Mouse (Mus musculus) layer of hippocampus, adult 8-10 months (tissue): ENCODE measurements at regions not wholly inside any gene's neighbourhood (a gene's known extent, or its start where the extent isn't known, plus 50 kb on each side); places are given as distances from the start of the nearest gene placed in this dataset.
"Not testable (repeated sequence)": the region's sequence is repeated elsewhere in the genome, so short reads cannot be mapped to it uniquely, and the experiment has no call there.

ENCODE experiments used
- DNase-seq, 2 experiments: peaks; one replicate each; pipeline ENCODE4 v3.0.0; 2022; ENCODE audit warnings: low spot score in 2 of 2

DNA sequence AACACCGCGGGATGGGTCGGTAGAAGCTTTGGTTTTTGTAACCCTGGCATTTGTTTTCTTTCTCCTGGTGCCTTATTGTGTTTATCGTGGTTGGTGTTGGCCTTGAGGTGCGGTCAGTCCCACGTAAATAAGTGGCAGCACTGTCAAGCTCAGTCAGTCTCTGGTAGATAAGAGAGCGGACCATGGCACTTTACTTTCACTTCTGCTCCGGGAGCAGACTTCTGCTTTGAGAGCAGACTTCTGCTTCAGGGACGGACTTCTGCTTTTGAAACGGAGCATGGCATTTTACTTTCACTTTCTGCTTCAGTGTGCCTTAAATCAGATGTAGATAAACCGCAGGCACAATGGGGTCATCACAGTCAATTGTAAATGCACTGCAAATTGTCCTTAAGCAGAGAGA lies 54.3 kb upstream of the Ccdc66 start:
- not testable (repeated sequence) for DNase-seq

DNA sequence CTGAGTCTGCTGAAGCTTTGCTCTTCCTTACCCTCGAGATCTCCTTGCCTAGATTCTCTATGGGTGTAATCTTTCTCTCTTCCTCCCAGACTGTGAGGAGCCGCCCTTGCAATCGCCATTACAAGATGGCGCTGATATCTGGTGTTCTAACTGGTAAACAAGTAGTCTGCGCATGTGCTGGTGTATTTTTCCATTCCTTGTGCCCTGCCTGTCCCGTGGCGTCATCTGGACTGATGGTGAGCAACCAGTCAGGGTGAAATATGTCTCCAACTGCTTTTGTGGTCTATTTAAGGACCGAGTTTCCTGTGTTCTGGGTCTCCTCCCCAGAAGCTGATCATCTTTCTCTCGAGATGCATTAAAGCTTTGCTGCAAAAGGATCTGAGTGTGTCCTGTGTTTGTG lies 53.7 kb upstream of the Ccdc66 start:
- DNase-seq, result not testable (repeated sequence)

DNA sequence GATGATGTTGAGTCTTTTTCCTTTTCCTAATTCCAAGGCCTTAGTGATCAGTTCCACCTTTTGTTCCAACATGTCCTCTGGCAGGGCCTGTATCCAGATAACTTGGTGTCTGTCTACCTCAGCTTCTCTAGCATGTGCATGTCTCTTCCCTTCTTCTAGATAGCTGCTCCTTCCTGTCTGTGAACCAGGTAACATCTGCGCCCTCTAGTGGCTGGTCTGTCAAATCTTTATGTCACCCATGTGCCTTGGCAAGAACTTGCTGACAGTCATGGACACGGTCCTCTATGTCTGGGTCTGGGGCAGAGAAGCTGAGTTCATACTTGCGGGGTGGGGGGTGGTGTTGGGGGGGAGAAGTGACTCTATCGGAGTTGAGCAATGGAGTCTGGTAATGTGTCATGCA lies 52.2 kb upstream of the Ccdc66 start:
- peak; percentile 13 to 50 for DNase-seq

DNA sequence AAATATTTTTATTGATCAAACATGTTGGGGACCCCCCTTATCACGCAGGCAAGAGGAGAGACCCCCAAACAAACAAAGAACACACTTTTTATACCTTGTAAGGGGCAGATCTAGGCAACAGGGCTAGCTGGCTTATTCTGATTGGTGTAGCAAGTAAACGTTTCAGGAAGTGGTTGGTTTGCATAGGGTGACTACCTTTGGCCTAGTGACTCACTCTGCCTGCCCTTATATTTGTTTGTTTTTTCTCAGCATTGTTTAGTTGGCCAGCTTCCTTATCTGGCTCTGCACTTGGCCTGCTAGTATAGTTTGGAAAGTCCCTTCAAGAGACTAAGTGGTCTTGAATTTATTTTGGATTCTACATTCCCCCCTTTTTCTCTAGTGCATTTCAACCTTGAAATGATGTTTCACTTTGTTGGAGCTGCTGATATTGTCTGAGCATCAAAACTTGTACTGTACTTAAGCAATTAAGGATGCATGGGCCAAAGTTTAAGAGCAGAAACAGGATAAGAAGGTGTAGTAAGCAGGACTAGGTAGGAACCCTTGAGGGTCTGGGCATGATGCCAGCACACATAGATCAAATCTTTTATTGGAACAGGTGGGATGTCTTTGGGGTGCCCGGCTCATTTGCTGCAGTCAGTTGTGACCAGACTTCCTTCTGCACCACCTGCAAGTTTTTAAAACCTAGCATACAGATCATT lies 50.7 kb upstream of the Ccdc66 start:
- no peak for DNase-seq
